Mouse (Mus musculus): ENCODE measurements around the gene Zfp704. TPM values are rescaled to one million over a fixed set of nuclear protein-coding genes. Genes with fewer than 3 reads are reported as not detected.

The Zfp704 gene
- polyA plus RNA-seq, 1 experiment from 2014 or later = 7.9 TPM

DNA sequence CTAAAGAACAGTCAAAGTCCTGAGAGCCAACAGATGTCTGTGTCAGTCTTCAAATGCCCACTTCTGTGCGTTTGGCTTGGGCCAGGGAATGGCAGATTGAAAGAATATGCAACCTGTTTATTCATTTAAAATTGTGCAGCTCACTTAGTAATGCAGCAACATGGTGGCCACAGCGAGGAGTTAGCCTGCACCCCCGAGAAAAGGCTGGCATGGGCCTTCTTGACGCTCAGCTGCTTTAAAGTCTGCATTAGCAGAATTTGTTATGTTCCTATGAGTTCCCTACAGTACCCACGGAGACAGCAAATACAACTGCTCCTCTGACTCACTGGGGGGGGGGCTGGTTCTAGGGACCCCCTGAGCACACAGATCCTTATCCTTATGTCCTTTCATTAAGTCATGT is 184.2 kb downstream of the Zfp704 start:
- ATAC-seq (replicated peaks; ENCODE audit: low FRiP score, low read depth) (no peak), DNase-seq (ENCODE audit: low spot score) (no peak)
- Histone ChIP-seq H3K4me1 (replicated peaks; ENCODE audit: insufficient read depth, low read length) (no peaks in the 10 kb centered on the region), H3K9me3 (replicated peaks; ENCODE audit: low read length) (no peaks in the 10 kb centered on the region), H3K9ac (ENCODE audit: low read depth, low read length) (no peak overlapping the region), H3K4me3 (replicated peaks; ENCODE audit: low read depth, low read length) (no peak overlapping the region), H3K36me3 (ENCODE audit: insufficient read depth, low read length) (no peaks in the 10 kb centered on the region), H3K27me3 (ENCODE audit: insufficient read depth, low read length) (no peaks in the 10 kb centered on the region), H3K4me2 (ENCODE audit: low read length) (no peak overlapping the region), H3K27ac (no peak overlapping the region)
- TF ChIP-seq CTCF (IDR thresholded peaks at IDR 0.05; ENCODE audit: low read depth) = no peak
- WGBS = 94% methylated on average over 5 of the region's 5 CpGs

- Histone ChIP-seq H3K4me3 (replicated peaks; ENCODE audit: low read depth, low read length) (no peak overlapping the region), H3K4me1 (replicated peaks; ENCODE audit: insufficient read depth, low read length) (no peaks in the 10 kb centered on the region), H3K36me3 (ENCODE audit: insufficient read depth, low read length) (no peaks in the 10 kb centered on the region), H3K9ac (ENCODE audit: low read depth, low read length) (no peak overlapping the region), H3K9me3 (replicated peaks; ENCODE audit: low read length) (no peaks in the 10 kb centered on the region), H3K27me3 (ENCODE audit: insufficient read depth, low read length) (no peaks in the 10 kb centered on the region), H3K4me2 (ENCODE audit: low read length) (no peak overlapping the region), H3K27ac (no peak overlapping the region)
- TF ChIP-seq CTCF (IDR thresholded peaks at IDR 0.05; ENCODE audit: low read depth) = no peak
- no peak for ATAC-seq (replicated peaks; ENCODE audit: low FRiP score, low read depth)
- WGBS = 93% methylated on average over 6 of the region's 6 CpGs
- no peak for DNase-seq (ENCODE audit: low spot score)
Measured at GRCm38 (mm10) chr3:9424637-9425036, 185.2 kb downstream of the Zfp704 start.

DNA sequence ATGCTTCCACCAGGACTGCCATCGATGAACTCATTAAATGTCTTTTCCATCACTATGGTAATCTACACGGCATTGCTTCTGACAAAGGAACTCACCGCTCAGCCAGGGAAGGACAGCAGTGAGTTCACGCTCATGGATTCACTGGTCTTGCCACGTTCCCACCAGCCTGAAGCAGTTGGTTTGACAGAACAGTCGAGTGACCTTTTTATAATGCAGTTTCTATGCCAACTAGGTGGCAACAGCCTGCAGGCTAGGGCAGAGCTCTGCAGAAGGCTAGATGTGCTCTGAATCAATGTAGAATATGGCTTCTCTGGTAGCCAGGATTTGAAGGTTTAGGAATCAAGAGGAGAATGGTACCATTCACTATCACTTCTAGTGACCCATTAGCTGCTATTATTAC is 186.2 kb downstream of the Zfp704 start:
- Histone ChIP-seq H3K9ac (ENCODE audit: low read depth, low read length) (no peak overlapping the region), H3K9me3 (replicated peaks; ENCODE audit: low read length) (no peaks in the 10 kb centered on the region), H3K27me3 (ENCODE audit: insufficient read depth, low read length) (no peaks in the 10 kb centered on the region), H3K4me2 (ENCODE audit: low read length) (no peak overlapping the region), H3K4me3 (replicated peaks; ENCODE audit: low read depth, low read length) (no peak overlapping the region), H3K36me3 (ENCODE audit: insufficient read depth, low read length) (no peaks in the 10 kb centered on the region), H3K27ac (no peak overlapping the region), H3K4me1 (replicated peaks; ENCODE audit: insufficient read depth, low read length) (no peaks in the 10 kb centered on the region)
- 88% methylated on average over 6 of the region's 6 CpGs for WGBS
- no peak for TF ChIP-seq CTCF (IDR thresholded peaks at IDR 0.05; ENCODE audit: low read depth)
- ATAC-seq (replicated peaks; ENCODE audit: low FRiP score, low read depth) (no peak), DNase-seq (ENCODE audit: low spot score) (no peak)

DNA sequence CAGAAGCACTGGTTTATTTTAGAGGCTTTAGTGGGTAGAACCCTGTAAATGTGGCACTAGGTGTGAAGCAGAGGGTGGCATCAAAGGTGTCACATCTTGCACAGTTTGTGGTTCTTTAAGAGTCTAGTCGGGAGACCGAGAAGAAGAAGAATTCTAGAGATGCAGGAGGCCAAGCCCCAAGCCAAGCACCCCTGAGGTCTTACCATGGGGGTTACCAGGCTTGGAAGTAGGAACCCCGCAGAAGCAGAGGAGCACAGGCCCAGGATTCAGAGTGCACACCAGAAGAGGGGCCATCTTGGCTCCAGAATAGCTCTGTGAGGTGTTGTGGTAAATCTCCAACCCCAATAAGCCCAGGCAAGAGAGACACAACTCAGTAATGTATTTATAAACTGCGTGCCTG is 201.0 kb downstream of the Zfp704 start:
- no peak for ATAC-seq (replicated peaks; ENCODE audit: low FRiP score, low read depth)
- TF ChIP-seq CTCF (IDR thresholded peaks at IDR 0.05; ENCODE audit: low read depth) = no peak
- Histone ChIP-seq H3K27me3 (ENCODE audit: insufficient read depth, low read length) (no peaks in the 10 kb centered on the region), H3K4me3 (replicated peaks; ENCODE audit: low read depth, low read length) (no peak overlapping the region), H3K27ac (no peak overlapping the region), H3K9ac (ENCODE audit: low read depth, low read length) (no peak overlapping the region), H3K4me2 (ENCODE audit: low read length) (no peak overlapping the region), H3K36me3 (ENCODE audit: insufficient read depth, low read length) (no peaks in the 10 kb centered on the region), H3K9me3 (replicated peaks; ENCODE audit: low read length) (no peaks in the 10 kb centered on the region), H3K4me1 (replicated peaks; ENCODE audit: insufficient read depth, low read length) (peaks cover 4% of the 10 kb centered on the region; the same call in 1 of the 2 replicates)
- WGBS = 94% methylated on average over 4 of the region's 4 CpGs
- DNase-seq (ENCODE audit: low spot score) = no peak

DNA sequence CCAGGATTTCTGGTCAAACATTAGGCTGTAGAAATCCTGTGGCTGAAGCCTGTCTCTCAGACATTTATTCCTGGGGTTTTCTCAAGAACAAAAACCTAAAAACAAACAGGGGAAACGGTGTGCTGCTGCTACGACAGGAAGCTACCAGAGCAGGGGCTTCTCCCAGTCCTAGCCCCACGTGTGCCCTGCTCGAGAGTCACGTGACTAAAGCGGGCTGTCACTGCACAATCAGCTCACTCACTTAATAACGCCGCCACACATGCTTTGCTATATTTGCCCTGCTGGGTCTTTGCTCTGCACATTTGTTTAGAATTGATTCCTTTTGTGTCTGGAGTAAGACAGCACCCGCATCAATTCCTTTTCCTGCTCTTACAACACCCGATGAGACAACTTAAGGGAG is 202.1 kb downstream of the Zfp704 start:
- WGBS = 78% methylated on average over 10 of the region's 10 CpGs
- H3K9me3 ChIP-seq (replicated peaks; ENCODE audit: low read length) = no peaks in the 10 kb centered on the region
- peaks cover 8% of the 10 kb centered on the region; the same call in 1 of the 2 replicates for H3K4me1 ChIP-seq (replicated peaks; ENCODE audit: insufficient read depth, low read length)
- no peak overlapping the region for H3K27ac ChIP-seq
- no peak overlapping the region for H3K9ac ChIP-seq (ENCODE audit: low read depth, low read length)
- no peaks in the 10 kb centered on the region for H3K27me3 ChIP-seq (ENCODE audit: insufficient read depth, low read length)
- H3K36me3 ChIP-seq (ENCODE audit: insufficient read depth, low read length) = no peaks in the 10 kb centered on the region
- H3K4me2 ChIP-seq (ENCODE audit: low read length) = no peak overlapping the region
- no peak for ATAC-seq (replicated peaks; ENCODE audit: low FRiP score, low read depth)
- no peak for DNase-seq (ENCODE audit: low spot score)
- no peak for TF ChIP-seq CTCF (IDR thresholded peaks at IDR 0.05; ENCODE audit: low read depth)
- H3K4me3 ChIP-seq (replicated peaks; ENCODE audit: low read depth, low read length) = no peak overlapping the region

- Histone ChIP-seq H3K27ac (no peak overlapping the region; the same call in 1 of the 2 replicates), H3K27me3 (ENCODE audit: insufficient read depth, low read length) (no peaks in the 10 kb centered on the region), H3K4me2 (ENCODE audit: low read length) (no peak overlapping the region), H3K4me3 (replicated peaks; ENCODE audit: low read depth, low read length) (no peak overlapping the region), H3K9me3 (replicated peaks; ENCODE audit: low read length) (no peaks in the 10 kb centered on the region), H3K4me1 (replicated peaks; ENCODE audit: insufficient read depth, low read length) (peaks cover 8% of the 10 kb centered on the region; the same call in 1 of the 2 replicates), H3K9ac (ENCODE audit: low read depth, low read length) (no peak overlapping the region), H3K36me3 (ENCODE audit: insufficient read depth, low read length) (no peaks in the 10 kb centered on the region)
- no peak for TF ChIP-seq CTCF (IDR thresholded peaks at IDR 0.05; ENCODE audit: low read depth)
- ATAC-seq (replicated peaks; ENCODE audit: low FRiP score, low read depth) = no peak
- peak; percentile 88 for DNase-seq (ENCODE audit: low spot score)
- 20% methylated on average over 9 of the region's 9 CpGs for WGBS
Measured at GRCm38 (mm10) chr3:9407119-9407546, 202.8 kb downstream of the Zfp704 start.

DNA sequence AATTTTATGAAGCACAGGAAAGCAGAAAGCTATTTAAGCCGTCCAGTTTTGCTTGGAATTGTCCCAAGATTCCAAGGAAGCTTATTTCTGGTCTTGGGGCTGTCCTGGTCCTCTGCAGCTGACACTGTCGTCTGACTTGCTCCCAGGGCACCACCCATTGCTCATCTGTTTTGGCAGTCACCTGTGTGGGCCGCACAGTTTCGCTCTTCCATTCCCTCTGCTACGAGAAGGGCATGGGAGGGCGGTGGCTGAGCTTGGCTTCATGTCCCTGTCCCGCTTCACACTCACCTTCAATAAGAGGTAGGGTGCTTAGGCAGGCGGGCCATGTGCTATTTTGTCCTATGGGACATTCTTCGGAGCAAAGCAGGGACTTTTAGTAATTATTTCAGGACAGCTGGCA is 204.5 kb downstream of the Zfp704 start:
- TF ChIP-seq CTCF (IDR thresholded peaks at IDR 0.05; ENCODE audit: low read depth) = no peak
- Histone ChIP-seq H3K36me3 (ENCODE audit: insufficient read depth, low read length) (no peaks in the 10 kb centered on the region), H3K4me2 (ENCODE audit: low read length) (no peak overlapping the region), H3K4me3 (replicated peaks; ENCODE audit: low read depth, low read length) (no peak overlapping the region), H3K9me3 (replicated peaks; ENCODE audit: low read length) (no peaks in the 10 kb centered on the region), H3K27ac (no peak overlapping the region; the same call in 1 of the 2 replicates), H3K4me1 (replicated peaks; ENCODE audit: insufficient read depth, low read length) (peaks cover 8% of the 10 kb centered on the region; the same call in 1 of the 2 replicates), H3K27me3 (ENCODE audit: insufficient read depth, low read length) (no peaks in the 10 kb centered on the region), H3K9ac (ENCODE audit: low read depth, low read length) (no peak overlapping the region)
- no peak for ATAC-seq (replicated peaks; ENCODE audit: low FRiP score, low read depth)
- DNase-seq (ENCODE audit: low spot score) = peak; percentile 35
- WGBS = 49% methylated on average over 9 of the region's 9 CpGs
